Mouse (Mus musculus) midbrain, embryonic 13.5 days (tissue): Measurements from ENCODE around the gene Cntnap5a. TPM values are rescaled to one million over a fixed set of nuclear protein-coding genes. Genes with fewer than 3 reads are reported as not detected.

ENCODE experiments used
- ATAC-seq: fragments of 200-750 bp; cut with Nextera tagmentation; 2 replicates; pipeline ENCODE4 v1.8.0; 2017; ENCODE audit warnings: mild to moderate bottlenecking, moderate TSS enrichment, moderate library complexity
- H3K27ac ChIP-seq: fragments of 300-500 bp; sonication (generic); 2 replicates; pipeline ENCODE4 v1.5.1; 2015; ENCODE audit warnings: inconsistent platforms, mild to moderate bottlenecking, moderate library complexity
- H3K27me3 ChIP-seq: fragments of 300-500 bp; sonication (generic); 2 replicates; pipeline ENCODE4 v1.6.1; 2015; ENCODE audit warnings: mild to moderate bottlenecking, inconsistent platforms
- H3K36me3 ChIP-seq: fragments of 300-500 bp; sonication (generic); 2 replicates; pipeline ENCODE4 v1.6.1; 2015; ENCODE audit warnings: mild to moderate bottlenecking, inconsistent platforms
- H3K4me1 ChIP-seq: fragments of 300-500 bp; sonication (generic); replicated peaks from 2 replicates; pipeline ENCODE4 v1.6.1; 2015; ENCODE audit warnings: inconsistent platforms
- H3K4me2 ChIP-seq: fragments of 300-500 bp; sonication (generic); replicated peaks from 2 replicates; pipeline ENCODE4 v1.6.1; 2015; ENCODE audit warnings: moderate library complexity, mild to moderate bottlenecking, inconsistent platforms
- H3K4me3 ChIP-seq: fragments of 300-500 bp; sonication (generic); replicated peaks from 2 replicates; pipeline ENCODE4 v1.5.1; 2015; ENCODE audit warnings: mild to moderate bottlenecking, inconsistent platforms
- H3K9ac ChIP-seq: fragments of 300-500 bp; sonication (generic); replicated peaks from 2 replicates; pipeline ENCODE4 v1.6.1; 2015; ENCODE audit warnings: mild to moderate bottlenecking, inconsistent platforms
- H3K9me3 ChIP-seq: fragments of 300-500 bp; sonication (generic); 2 replicates; pipeline ENCODE4 v1.6.1; 2016; ENCODE audit warnings: mild to moderate bottlenecking, inconsistent platforms
- WGBS: fragments of 180-500 bp; shearing (Covaris S2); methylation state at CpG from one replicate; pipeline ENCODE4 v1.1.7; 2015; 5-methylcytosine and 5-hydroxymethylcytosine counted together
- polyA plus RNA-seq: library from polyadenylated mRNA; unstranded; fragments of >200 nt; fragmentation: Nextera tagmentation; extraction: Ambion mirVana; gene quantifications from 2 replicates; pipeline ENCODE4 v1.2.1, GENCODE M21; 2015

The Cntnap5a gene
- polyA plus RNA-seq, 1 experiment from 2014 or later: 1.3 TPM

- WGBS: 44% methylated on average over 1 of the region's 1 CpGs
- H3K4me1 ChIP-seq: peaks cover 3% of the 10 kb centered on the region
Observed at GRCm38 (mm10) chr1:115925953-115926665, 241.6 kb downstream of the Cntnap5a start.

DNA sequence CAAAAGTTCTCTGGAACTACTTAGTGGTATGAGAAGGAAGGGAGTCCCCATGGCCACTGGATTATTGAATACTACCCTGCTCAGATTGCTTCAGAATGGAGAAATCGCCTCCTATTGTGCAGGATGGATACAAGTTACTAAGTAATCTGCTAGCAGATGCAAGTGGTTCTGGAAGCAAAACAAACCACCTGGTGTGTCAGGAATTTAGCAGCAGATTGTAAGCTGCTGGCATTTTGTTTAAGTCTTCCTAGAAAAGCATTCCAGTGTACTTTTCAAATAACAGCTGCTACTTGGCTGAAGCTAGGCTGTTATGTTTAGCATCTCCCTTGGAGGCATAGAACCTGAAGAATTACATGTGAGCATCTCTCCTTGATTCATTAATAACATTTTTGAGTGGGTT is 247.5 kb downstream of the Cntnap5a start:
- Histone ChIP-seq H3K9me3 (no peaks in the 10 kb centered on the region), H3K27me3 (no peaks in the 10 kb centered on the region), H3K9ac (no peak overlapping the region), H3K27ac (no peak overlapping the region), H3K4me3 (no peak overlapping the region), H3K4me1 (peaks cover 14% of the 10 kb centered on the region), H3K4me2 (no peak overlapping the region), H3K36me3 (no peaks in the 10 kb centered on the region)
- no peak for ATAC-seq
- 8% methylated on average over 1 of the region's 1 CpGs for WGBS

More at GRCm38 (mm10) chr1:115925953-115926665, 241.6 kb downstream of the Cntnap5a start:
- Histone ChIP-seq H3K4me2 (no peak overlapping the region), H3K27me3 (no peaks in the 10 kb centered on the region), H3K9me3 (no peaks in the 10 kb centered on the region), H3K9ac (no peak overlapping the region), H3K4me3 (no peak overlapping the region), H3K36me3 (no peaks in the 10 kb centered on the region), H3K27ac (no peak overlapping the region)
- no peak for ATAC-seq

DNA sequence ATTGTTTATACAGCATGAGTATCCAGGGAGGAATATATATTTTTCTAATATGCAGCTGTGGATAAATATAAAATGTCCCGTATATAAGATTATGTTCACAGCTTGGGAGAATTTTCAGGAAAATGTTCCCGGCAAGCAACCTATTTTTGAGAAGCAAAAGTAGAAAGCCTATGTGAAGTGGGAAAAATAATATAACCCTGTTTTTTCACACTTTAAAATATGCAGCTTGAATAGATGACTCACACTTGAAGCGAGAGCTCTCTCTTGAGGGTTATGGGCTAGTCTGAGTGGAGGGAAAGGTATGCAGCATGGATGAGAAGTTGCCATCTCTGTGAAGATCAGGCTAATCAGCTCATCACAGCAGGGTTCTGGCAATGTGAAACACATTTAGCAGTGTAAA is 261.3 kb downstream of the Cntnap5a start:
- Histone ChIP-seq H3K27me3 (no peaks in the 10 kb centered on the region), H3K36me3 (no peaks in the 10 kb centered on the region), H3K4me2 (no peak overlapping the region), H3K4me3 (no peak overlapping the region), H3K9ac (no peak overlapping the region), H3K4me1 (no peaks in the 10 kb centered on the region), H3K27ac (no peak overlapping the region), H3K9me3 (no peaks in the 10 kb centered on the region)
- ATAC-seq: no peak
- 86% methylated on average over 3 of the region's 3 CpGs for WGBS

- Histone ChIP-seq H3K36me3 (no peaks in the 10 kb centered on the region), H3K9me3 (no peaks in the 10 kb centered on the region), H3K4me2 (no peak overlapping the region), H3K9ac (no peak overlapping the region), H3K4me3 (no peak overlapping the region), H3K4me1 (no peaks in the 10 kb centered on the region), H3K27ac (no peak overlapping the region), H3K27me3 (no peaks in the 10 kb centered on the region)
- WGBS: 88% methylated on average over 2 of the region's 2 CpGs
- no peak for ATAC-seq
Observed at GRCm38 (mm10) chr1:115956528-115956927, 272.0 kb downstream of the Cntnap5a start.

DNA sequence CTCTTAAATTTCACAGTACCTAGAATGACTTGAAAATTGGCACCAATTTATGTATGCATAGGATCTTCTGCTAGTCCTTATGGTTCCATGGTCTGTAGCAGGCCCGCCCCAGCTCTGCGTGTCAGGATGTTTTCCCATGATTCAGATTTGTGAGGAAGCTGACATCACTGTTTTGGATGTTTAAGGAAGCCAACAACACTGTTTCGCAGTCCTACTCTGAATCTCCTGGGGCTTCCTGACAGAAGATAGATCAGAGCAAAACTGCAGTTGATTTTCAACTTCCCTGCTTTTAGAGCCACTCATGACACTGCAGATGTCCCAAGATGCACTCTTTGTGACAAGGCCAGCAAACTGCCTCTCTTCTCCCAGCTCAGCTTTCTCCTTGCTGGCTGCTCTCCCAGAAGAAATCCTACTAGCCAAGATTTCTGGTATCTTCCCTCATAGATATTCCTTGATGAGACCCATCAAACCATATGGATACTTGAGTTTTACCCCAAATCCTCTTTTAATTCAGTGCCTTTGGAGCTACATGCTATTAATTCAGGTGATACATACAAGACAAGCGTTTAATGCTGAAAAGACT is 280.5 kb downstream of the Cntnap5a start:
- Histone ChIP-seq H3K4me1 (no peaks in the 10 kb centered on the region), H3K36me3 (no peaks in the 10 kb centered on the region), H3K4me3 (no peak overlapping the region), H3K27ac (no peak overlapping the region), H3K27me3 (no peaks in the 10 kb centered on the region), H3K9ac (no peak overlapping the region), H3K4me2 (no peak overlapping the region), H3K9me3 (no peaks in the 10 kb centered on the region)
- WGBS: 92% methylated on average over 4 of the region's 4 CpGs
- no peak for ATAC-seq

- Histone ChIP-seq H3K4me3 (no peak overlapping the region), H3K4me2 (no peak overlapping the region), H3K36me3 (no peaks in the 10 kb centered on the region), H3K27ac (no peak overlapping the region), H3K27me3 (no peaks in the 10 kb centered on the region), H3K9me3 (no peaks in the 10 kb centered on the region), H3K4me1 (no peaks in the 10 kb centered on the region), H3K9ac (no peak overlapping the region)
- no peak for ATAC-seq
- 63% methylated on average over 1 of the region's 1 CpGs for WGBS
Observed at GRCm38 (mm10) chr1:115990204-115990603, 305.6 kb downstream of the Cntnap5a start.

DNA sequence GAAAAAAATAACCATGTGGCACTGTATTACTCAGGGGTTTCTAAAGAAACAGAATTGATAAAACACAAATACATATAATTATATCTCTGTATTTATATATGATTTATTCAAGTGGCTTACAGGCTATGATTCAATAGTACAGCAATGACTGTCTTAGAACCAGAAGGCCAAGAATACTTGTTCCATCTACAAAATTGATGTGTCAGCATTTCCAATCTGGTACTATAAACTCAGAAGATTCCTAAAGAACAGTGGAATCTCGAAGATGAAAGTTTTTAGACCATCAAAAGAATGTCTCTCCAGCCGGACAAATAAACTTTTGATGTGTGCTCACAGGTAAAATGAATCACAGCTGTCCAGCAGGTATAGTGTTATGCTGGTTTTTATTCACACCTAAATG is 331.2 kb downstream of the Cntnap5a start:
- H3K9me3 ChIP-seq: no peaks in the 10 kb centered on the region
- H3K4me1 ChIP-seq: no peaks in the 10 kb centered on the region
- H3K27ac ChIP-seq: no peak overlapping the region
- H3K4me3 ChIP-seq: no peak overlapping the region
- H3K36me3 ChIP-seq: no peaks in the 10 kb centered on the region
- H3K4me2 ChIP-seq: no peak overlapping the region
- H3K27me3 ChIP-seq: no peaks in the 10 kb centered on the region
- H3K9ac ChIP-seq: no peak overlapping the region
- no peak for ATAC-seq
- WGBS: 84% methylated on average over 2 of the region's 2 CpGs

GRCm38 (mm10) chr1:116029653-116030052 is 345.1 kb downstream of the Cntnap5a start:
- no peaks in the 10 kb centered on the region for H3K9me3 ChIP-seq
- H3K9ac ChIP-seq: no peak overlapping the region
- peaks cover 12% of the 10 kb centered on the region for H3K27me3 ChIP-seq
- ATAC-seq: no peak
- H3K4me2 ChIP-seq: no peak overlapping the region
- H3K4me1 ChIP-seq: no peaks in the 10 kb centered on the region
- 87% methylated on average over 1 of the region's 1 CpGs for WGBS
- no peak overlapping the region for H3K27ac ChIP-seq
- no peak overlapping the region for H3K4me3 ChIP-seq
- H3K36me3 ChIP-seq: no peaks in the 10 kb centered on the region

DNA sequence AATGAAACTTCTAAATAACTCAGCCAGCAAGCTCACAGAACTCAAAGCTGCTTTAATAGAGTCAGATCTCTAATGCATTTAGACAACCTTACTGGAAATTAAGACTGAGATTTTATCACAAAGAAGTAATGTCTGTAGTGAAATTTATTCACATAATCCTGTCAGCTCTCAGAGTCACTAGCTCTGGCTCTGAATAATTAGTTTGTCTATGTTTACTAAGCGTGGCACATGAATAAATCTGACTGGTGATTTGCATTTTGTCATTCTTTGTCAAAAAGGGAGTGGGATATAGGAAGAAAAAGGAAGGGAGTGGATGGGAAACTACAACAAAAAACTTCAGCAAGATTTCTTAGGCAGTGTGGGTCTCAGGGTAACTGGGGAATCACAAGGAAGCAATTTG is 351.3 kb downstream of the Cntnap5a start:
- ATAC-seq: peak; percentile 62
- WGBS: 9% methylated on average over 1 of the region's 1 CpGs
- H3K9ac ChIP-seq: no peak overlapping the region

DNA sequence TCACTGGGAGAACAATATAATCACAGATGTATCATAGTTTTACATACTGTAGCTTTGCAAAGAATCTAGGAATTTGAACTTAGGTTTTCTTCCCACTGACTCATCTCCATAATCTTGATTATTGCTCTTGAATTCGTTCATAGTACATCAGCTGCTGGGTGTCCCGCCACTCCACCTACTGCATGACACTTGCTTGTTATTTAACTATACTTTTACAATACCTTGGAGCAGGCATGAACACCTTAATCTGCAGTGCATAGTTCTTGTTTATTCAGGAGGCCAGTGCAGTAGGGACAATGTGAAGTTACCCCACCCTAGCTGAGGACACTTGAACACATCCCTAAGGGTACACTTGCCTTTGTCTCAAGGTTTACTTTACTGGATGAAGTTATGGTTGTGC is 352.3 kb downstream of the Cntnap5a start:
- Histone ChIP-seq H3K9ac (no peak overlapping the region), H3K9me3 (no peaks in the 10 kb centered on the region), H3K27me3 (peaks cover 12% of the 10 kb centered on the region), H3K4me1 (peaks cover 8% of the 10 kb centered on the region), H3K4me3 (no peak overlapping the region), H3K27ac (no peak overlapping the region), H3K4me2 (no peak overlapping the region), H3K36me3 (no peaks in the 10 kb centered on the region)
- 85% methylated on average over 2 of the region's 2 CpGs for WGBS
- no peak for ATAC-seq

More for the DNA sequence above, 351.3 kb downstream of the Cntnap5a start:
- Histone ChIP-seq H3K27me3 (peaks cover 12% of the 10 kb centered on the region), H3K4me2 (no peak overlapping the region), H3K4me1 (peaks cover 8% of the 10 kb centered on the region), H3K9me3 (no peaks in the 10 kb centered on the region), H3K36me3 (no peaks in the 10 kb centered on the region), H3K4me3 (no peak overlapping the region), H3K27ac (no peak overlapping the region)

- Histone ChIP-seq H3K4me2 (no peak overlapping the region), H3K9ac (no peak overlapping the region), H3K4me3 (no peak overlapping the region), H3K27ac (no peak overlapping the region), H3K36me3 (no peaks in the 10 kb centered on the region), H3K27me3 (no peaks in the 10 kb centered on the region), H3K9me3 (no peaks in the 10 kb centered on the region), H3K4me1 (no peaks in the 10 kb centered on the region)
- no peak for ATAC-seq
- WGBS: 48% methylated on average over 1 of the region's 1 CpGs
Observed at GRCm38 (mm10) chr1:116044083-116044482, 359.5 kb downstream of the Cntnap5a start.

DNA sequence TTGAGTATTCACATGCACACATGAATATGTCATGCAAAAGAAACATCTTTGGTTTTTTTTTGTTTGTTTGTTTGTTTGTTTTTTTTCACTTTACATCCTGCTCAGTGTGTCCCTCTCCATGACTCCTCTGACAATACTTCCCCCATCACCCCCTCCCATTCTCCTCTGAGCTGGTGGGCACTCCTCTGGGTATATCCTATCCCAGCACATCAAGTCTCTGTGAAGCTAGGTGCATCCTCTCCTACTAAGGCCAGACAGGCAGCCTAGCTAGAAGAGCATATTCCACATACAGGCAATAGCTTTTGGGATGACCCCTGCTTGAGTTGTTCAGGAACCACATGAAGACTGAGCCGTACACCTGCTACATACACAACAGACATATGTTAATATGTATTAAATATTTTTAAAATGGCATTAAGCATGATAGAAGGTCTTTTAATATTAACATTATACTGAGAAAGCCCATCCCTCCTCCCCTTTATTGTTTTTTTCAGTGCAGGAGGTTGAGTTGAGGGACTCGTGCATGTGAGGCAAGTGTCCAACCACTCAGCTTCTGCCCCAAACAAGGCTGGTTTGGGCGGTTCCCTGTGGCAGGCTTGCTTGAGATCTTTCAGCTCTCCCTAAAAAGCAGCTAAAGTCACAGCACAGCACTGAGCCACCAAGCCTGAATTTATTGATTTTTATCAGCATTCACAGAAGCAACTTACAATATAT is 422.6 kb downstream of the Cntnap5a start:
- 81% methylated on average over 3 of the region's 3 CpGs for WGBS
- Histone ChIP-seq H3K9ac (no peak overlapping the region), H3K4me2 (no peak overlapping the region), H3K9me3 (no peaks in the 10 kb centered on the region), H3K27ac (no peak overlapping the region), H3K4me1 (no peaks in the 10 kb centered on the region), H3K4me3 (no peak overlapping the region), H3K36me3 (no peaks in the 10 kb centered on the region), H3K27me3 (no peaks in the 10 kb centered on the region)
- ATAC-seq: peak; percentile 56; the same call in 1 of the 2 replicates
